ENCODE assay signal across 11 mouse cellular contexts in genomic region chr13:84023637-84024036, GRCm38 (mm10).
DNase-seq lines count a peak whose midpoint lies in the region; ATAC-seq and TF ChIP-seq lines count a peak whose summit lies in the region.
"Had no signal": no experiment of that assay in that cellular context is flagged by ENCODE, and none has a peak within 500 bp of the region (broad histone marks: within the 10 kb centered on the region; RNA-seq: fewer than 3 reads in every experiment).

No protein-coding gene starts in this region.

- H3K9me3 ChIP-seq in intestine, embryonic 14.5 days (ENCODE audit: control insufficient read depth, low read length): no peaks in the 10 kb centered on the region
- H3K9me3 ChIP-seq in intestine, postnatal 0 days (ENCODE audit: control insufficient read depth): no peaks in the 10 kb centered on the region
- H3K9me3 ChIP-seq in forebrain, embryonic 12.5 days: no peaks in the 10 kb centered on the region

- H3K27me3 ChIP-seq in intestine, embryonic 14.5 days (replicated peaks; ENCODE audit: control insufficient read depth, insufficient read depth, low read length): no peaks in the 10 kb centered on the region
- no peaks in the 10 kb centered on the region for H3K27me3 ChIP-seq in intestine, postnatal 0 days (replicated peaks; ENCODE audit: control insufficient read depth, insufficient read depth, low read length)
- no peaks in the 10 kb centered on the region for H3K27me3 ChIP-seq in forebrain, embryonic 12.5 days

- ATAC-seq in intestine, embryonic 14.5 days (replicated peaks; ENCODE audit: low FRiP score, low TSS enrichment, low read depth): 0 out of 2 replicates have a peak, but pooled peaks have one; percentile 40
- no peak for ATAC-seq in intestine, postnatal 0 days
- peak; percentile 51; the same call in 1 of the 2 replicates for ATAC-seq in forebrain, embryonic 12.5 days (ENCODE audit: low FRiP score)
- ATAC-seq in granulocyte monocyte progenitor cell, adult 5-6 weeks (replicated peaks; ENCODE audit: poor library complexity, severe bottlenecking): no peak

- no peak for DNase-seq in intestine, embryonic 14.5 days (ENCODE audit: low spot score)
- peak; percentile 97 for DNase-seq in Muller cell, postnatal 12 days (ENCODE audit: inconsistent ontology term)
- DNase-seq in kidney, postnatal 4 days: peak; percentile 1
- no peak for DNase-seq in adrenal gland, adult (ENCODE audit: inconsistent age in 2 of 2, low spot score in 1 of 2)
- DNase-seq in adrenal gland, adult 18-20 months (ENCODE audit: low spot score in 2 of 2): no peak
- DNase-seq: cerebellum, postnatal 25 days; lung, adult 18-20 months had no signal

- no peak overlapping the region for H3K4me2 ChIP-seq in intestine, embryonic 14.5 days (ENCODE audit: low read length)
- H3K4me2 ChIP-seq in intestine, postnatal 0 days (replicated peaks; ENCODE audit: low read depth): no peak overlapping the region
- no peak overlapping the region for H3K4me2 ChIP-seq in forebrain, embryonic 12.5 days

- no peak overlapping the region for H3K4me3 ChIP-seq in intestine, embryonic 14.5 days (ENCODE audit: low read depth, low read length)
- no peak overlapping the region for H3K4me3 ChIP-seq in intestine, postnatal 0 days (ENCODE audit: low read depth, low read length)
- no peak overlapping the region for H3K4me3 ChIP-seq in forebrain, embryonic 12.5 days (replicated peaks)
- H3K4me3 ChIP-seq: left cerebral cortex, adult 2 months had no signal

- H3K36me3 ChIP-seq in intestine, embryonic 14.5 days (ENCODE audit: control insufficient read depth, insufficient read depth, low read length): no peaks in the 10 kb centered on the region
- H3K36me3 ChIP-seq in intestine, postnatal 0 days (ENCODE audit: control insufficient read depth, insufficient read depth): no peaks in the 10 kb centered on the region
- no peaks in the 10 kb centered on the region for H3K36me3 ChIP-seq in forebrain, embryonic 12.5 days (replicated peaks)

- no peaks in the 10 kb centered on the region for H3K4me1 ChIP-seq in intestine, embryonic 14.5 days (replicated peaks; ENCODE audit: control insufficient read depth, insufficient read depth, low read length)
- H3K4me1 ChIP-seq in intestine, postnatal 0 days (replicated peaks; ENCODE audit: control insufficient read depth, insufficient read depth, low read length): no peaks in the 10 kb centered on the region
- H3K4me1 ChIP-seq in forebrain, embryonic 12.5 days: peaks cover 15% of the 10 kb centered on the region

- WGBS in intestine, embryonic 14.5 days: 74% methylated on average over 5 of the region's 5 CpGs
- 80% methylated on average over 5 of the region's 5 CpGs for WGBS in intestine, postnatal 0 days
- 37% methylated on average over 5 of the region's 5 CpGs for WGBS in forebrain, embryonic 12.5 days

- TF ChIP-seq CTCF in intestine, postnatal 0 days (IDR thresholded peaks at IDR 0.05; ENCODE audit: low read depth): no peak

- H3K9ac ChIP-seq in intestine, embryonic 14.5 days (ENCODE audit: low read length): no peak overlapping the region
- H3K9ac ChIP-seq in intestine, postnatal 0 days (ENCODE audit: low read depth, low read length): no peak overlapping the region
- H3K9ac ChIP-seq in forebrain, embryonic 12.5 days: no peak overlapping the region

- no peak overlapping the region for H3K27ac ChIP-seq in intestine, embryonic 14.5 days (ENCODE audit: low read depth)
- no peak overlapping the region for H3K27ac ChIP-seq in intestine, postnatal 0 days (ENCODE audit: low read depth, low read length)
- H3K27ac ChIP-seq in forebrain, embryonic 12.5 days: no peak overlapping the region
- H3K27ac ChIP-seq: left cerebral cortex, adult 2 months had no signal

Comparison
In these comparisons a context has a peak if more than half of its experiments do, and no peak if none do; other contexts are left out.
1. ATAC-seq: peak in intestine, embryonic 14.5 days (single experiment) and forebrain, embryonic 12.5 days (single experiment); none in intestine, postnatal 0 days (single experiment) and granulocyte monocyte progenitor cell, adult 5-6 weeks (single experiment).
2. DNase-seq: peak in Muller cell, postnatal 12 days (single experiment) and kidney, postnatal 4 days (2 of 2); none in intestine, embryonic 14.5 days (single experiment), adrenal gland, adult (0 of 2) and adrenal gland, adult 18-20 months (0 of 2).